Mouse (Mus musculus) liver, embryonic 11.5 days (tissue): ENCODE data around the gene Sec1. TPM values are rescaled to one million over a fixed set of nuclear protein-coding genes. Genes with fewer than 3 reads are reported as not detected.
"Not testable (repeated sequence)": the region's sequence is repeated elsewhere in the genome, so short reads cannot be mapped to it uniquely, and the experiment has no call there.

ENCODE experiments used
- ATAC-seq: fragments of 200-750 bp; cut with Nextera tagmentation; replicated peaks from 2 replicates; pipeline ENCODE4 v1.8.0; 2017; ENCODE audit warnings: moderate number of reproducible peaks, mild to moderate bottlenecking, moderate TSS enrichment, moderate library complexity; ENCODE audit not compliant: low FRiP score
- DNase-seq: peaks from one replicate; pipeline ENCODE4 v3.0.0-alpha.2; 2017; ENCODE audit warnings: low spot score
- H3K27ac ChIP-seq: fragments of 300-500 bp; sonication (generic); 2 replicates; pipeline ENCODE4 v1.5.1; 2014; ENCODE audit warnings: mild to moderate bottlenecking, low read depth, low read length, control low read depth
- H3K27me3 ChIP-seq: fragments of 300-500 bp; sonication (generic); replicated peaks from 2 replicates; pipeline ENCODE4 v1.6.1; 2014; ENCODE audit warnings: low read length, mixed read lengths; ENCODE audit not compliant: control insufficient read depth, insufficient read depth
- H3K36me3 ChIP-seq: fragments of 300-500 bp; sonication (generic); 2 replicates; pipeline ENCODE4 v1.6.1; 2014; ENCODE audit warnings: mild to moderate bottlenecking, low read length, moderate library complexity, mixed read lengths; ENCODE audit not compliant: control insufficient read depth, insufficient read depth
- H3K4me1 ChIP-seq: fragments of 300-500 bp; sonication (generic); replicated peaks from 2 replicates; pipeline ENCODE4 v1.6.1; 2014; ENCODE audit warnings: low read length, mixed read lengths; ENCODE audit not compliant: control insufficient read depth, insufficient read depth
- H3K4me2 ChIP-seq: fragments of 300-500 bp; sonication (generic); 2 replicates; pipeline ENCODE4 v1.6.1; 2014; ENCODE audit warnings: mild to moderate bottlenecking, control low read depth, moderate library complexity
- H3K4me3 ChIP-seq: fragments of 300-500 bp; sonication (generic); 2 replicates; pipeline ENCODE4 v1.5.1; 2014; ENCODE audit warnings: low read depth, low read length, control low read depth
- H3K9ac ChIP-seq: fragments of 300-500 bp; sonication (generic); 2 replicates; pipeline ENCODE4 v1.6.1; 2014; ENCODE audit warnings: low read depth, low read length, control low read depth
- H3K9me3 ChIP-seq: fragments of 300-500 bp; sonication (generic); 2 replicates; pipeline ENCODE4 v1.6.1; 2016; ENCODE audit warnings: low read length, inconsistent platforms, mixed read lengths; ENCODE audit not compliant: control insufficient read depth
- WGBS: fragments of 180-500 bp; shearing (Covaris S2); extraction: QIAGEN DNeasy Blood & Tissue Kit; methylation state at CpG from one replicate; pipeline ENCODE4 v1.1.7; 2014; 5-methylcytosine and 5-hydroxymethylcytosine counted together
- polyA plus RNA-seq: library from polyadenylated mRNA; unstranded; fragments of >200 nt; fragmentation: Nextera tagmentation; extraction: Ambion mirVana; gene quantifications from 2 replicates; pipeline ENCODE4 v1.2.1, GENCODE M21; 2014

The Sec1 gene
- polyA plus RNA-seq, 1 experiment from 2014 or later = 0.33 TPM

GRCm38 (mm10) chr7:45665303-45666138 is 28.7 kb downstream of the Sec1 start:
- H3K9ac ChIP-seq = no peak overlapping the region
- H3K27ac ChIP-seq = no peak overlapping the region
- 47% methylated on average over 13 of the region's 13 CpGs for WGBS
- no peaks in the 10 kb centered on the region for H3K36me3 ChIP-seq
- H3K9me3 ChIP-seq = no peaks in the 10 kb centered on the region
- no peak overlapping the region for H3K4me3 ChIP-seq
- ATAC-seq = no peak
- H3K27me3 ChIP-seq = no peaks in the 10 kb centered on the region
- no peak for DNase-seq
- H3K4me2 ChIP-seq = no peak overlapping the region
- H3K4me1 ChIP-seq = 0 out of 2 replicates have a peak, but pooled peaks cover 2% of the 10 kb centered on the region

- H3K36me3 ChIP-seq, H3K9ac ChIP-seq, ATAC-seq, H3K4me1 ChIP-seq, DNase-seq, H3K27ac ChIP-seq, H3K9me3 ChIP-seq, H3K4me2 ChIP-seq, H3K27me3 ChIP-seq, H3K4me3 ChIP-seq: not testable (repeated sequence)
- 80% methylated on average over 6 of the region's 6 CpGs for WGBS
These were observed 32.5 kb downstream of the Sec1 start for GRCm38 (mm10) chr7:45661702-45662101.

- ATAC-seq (no peak), DNase-seq (no peak)
- Histone ChIP-seq H3K4me3 (no peak overlapping the region), H3K9ac (no peak overlapping the region), H3K4me1 (0 out of 2 replicates have a peak, but pooled peaks cover 2% of the 10 kb centered on the region), H3K4me2 (no peak overlapping the region), H3K36me3 (no peaks in the 10 kb centered on the region), H3K27ac (no peak overlapping the region), H3K9me3 (no peaks in the 10 kb centered on the region), H3K27me3 (no peaks in the 10 kb centered on the region)
- 60% methylated on average over 11 of the region's 11 CpGs for WGBS
These were observed 33.3 kb downstream of the Sec1 start for GRCm38 (mm10) chr7:45660746-45661478.

GRCm38 (mm10) chr7:45654424-45655047 is 39.7 kb downstream of the Sec1 start:
- DNase-seq (no peak), ATAC-seq (no peak)
- Histone ChIP-seq H3K27me3 (no peaks in the 10 kb centered on the region), H3K4me2 (peak overlapping the region; percentile 40), H3K27ac (no peak overlapping the region), H3K4me1 (no peaks in the 10 kb centered on the region; the same call in 1 of the 2 replicates), H3K4me3 (0 out of 2 replicates have a peak overlapping the region, but pooled peaks have one; percentile 8), H3K9ac (no peak overlapping the region), H3K9me3 (no peaks in the 10 kb centered on the region), H3K36me3 (no peaks in the 10 kb centered on the region)
- WGBS = 33% methylated on average over 17 of the region's 17 CpGs

- not testable (repeated sequence) for H3K9ac ChIP-seq, ATAC-seq, DNase-seq, H3K4me1 ChIP-seq, H3K27ac ChIP-seq, H3K9me3 ChIP-seq, H3K36me3 ChIP-seq, H3K27me3 ChIP-seq, H3K4me3 ChIP-seq, H3K4me2 ChIP-seq
- WGBS = 88% methylated on average over 19 of the region's 20 CpGs
These were observed 43.7 kb downstream of the Sec1 start for GRCm38 (mm10) chr7:45650484-45650883.

- DNase-seq = no peak
- no peak overlapping the region for H3K9ac ChIP-seq
- H3K27ac ChIP-seq = no peak overlapping the region
- H3K4me3 ChIP-seq = no peak overlapping the region
- H3K36me3 ChIP-seq = no peaks in the 10 kb centered on the region
- no peak for ATAC-seq
- 0 out of 2 replicates have a peak, but pooled peaks cover under 1% of the 10 kb centered on the region for H3K27me3 ChIP-seq
- WGBS = 76% methylated on average over 8 of the region's 8 CpGs
- H3K4me2 ChIP-seq = no peak overlapping the region
- no peaks in the 10 kb centered on the region for H3K9me3 ChIP-seq
- 0 out of 2 replicates have a peak, but pooled peaks cover under 1% of the 10 kb centered on the region for H3K4me1 ChIP-seq
These were observed 44.9 kb downstream of the Sec1 start for GRCm38 (mm10) chr7:45649351-45649750.

GRCm38 (mm10) chr7:45646671-45647070 is 47.5 kb downstream of the Sec1 start:
- Histone ChIP-seq H3K27me3 (0 out of 2 replicates have a peak, but pooled peaks cover 4% of the 10 kb centered on the region), H3K9me3 (no peaks in the 10 kb centered on the region), H3K4me2 (no peak overlapping the region), H3K27ac (no peak overlapping the region), H3K4me3 (no peak overlapping the region), H3K36me3 (no peaks in the 10 kb centered on the region), H3K9ac (no peak overlapping the region), H3K4me1 (peaks cover 12% of the 10 kb centered on the region; the same call in 1 of the 2 replicates)
- 77% methylated on average over 4 of the region's 4 CpGs for WGBS
- ATAC-seq (no peak), DNase-seq (no peak)

GRCm38 (mm10) chr7:45645591-45645971 is 48.6 kb downstream of the Sec1 start:
- Histone ChIP-seq H3K27ac (no peak overlapping the region), H3K4me3 (no peak overlapping the region), H3K4me1 (peaks cover 12% of the 10 kb centered on the region; the same call in 1 of the 2 replicates), H3K27me3 (0 out of 2 replicates have a peak, but pooled peaks cover 4% of the 10 kb centered on the region), H3K4me2 (no peak overlapping the region), H3K9ac (no peak overlapping the region), H3K9me3 (no peaks in the 10 kb centered on the region), H3K36me3 (no peaks in the 10 kb centered on the region)
- no peak for DNase-seq
- ATAC-seq = no peak
- WGBS = 80% methylated on average over 7 of the region's 7 CpGs
